Mouse (Mus musculus) cerebellum, postnatal 10 days (tissue): Measurements from ENCODE around the gene Fam117a.

ENCODE experiments used
- DNase-seq, 2 experiments: peaks; one replicate each; pipeline ENCODE4 v3.0.0; 2021; ENCODE audit warnings: mixed read lengths in 2 of 2

Gene Fam117a

GRCm38 (mm10) chr11:95367011-95367735, 30.4 kb downstream of the Fam117a start:
- DNase-seq = no peak

GRCm38 (mm10) chr11:95368231-95368823, 31.5 kb downstream of the Fam117a start:
- no peak for DNase-seq

GRCm38 (mm10) chr11:95368871-95369270, 32.1 kb downstream of the Fam117a start:
- no peak for DNase-seq

- DNase-seq = peak; percentile 56 to 62
Measured at GRCm38 (mm10) chr11:95369964-95370890, 33.4 kb downstream of the Fam117a start.

- DNase-seq = no peak
Measured at GRCm38 (mm10) chr11:95371182-95371581, 34.4 kb downstream of the Fam117a start.

GRCm38 (mm10) chr11:95378926-95379325, 42.1 kb downstream of the Fam117a start:
- no peak for DNase-seq

GRCm38 (mm10) chr11:95379552-95379951, 42.7 kb downstream of the Fam117a start:
- no peak for DNase-seq

GRCm38 (mm10) chr11:95380711-95381110, 43.9 kb downstream of the Fam117a start:
- DNase-seq = no peak

GRCm38 (mm10) chr11:95381146-95381545, 44.3 kb downstream of the Fam117a start:
- no peak for DNase-seq

- DNase-seq = no peak
Measured at GRCm38 (mm10) chr11:95383331-95383986, 46.6 kb downstream of the Fam117a start.

GRCm38 (mm10) chr11:95384004-95384318, 47.1 kb downstream of the Fam117a start:
- no peak for DNase-seq

GRCm38 (mm10) chr11:95384319-95384972, 47.6 kb downstream of the Fam117a start, which contains the start of gene Slc35b1:
Gene Slc35b1 (plus strand): TSS chr11:95384692.
- DNase-seq = peak; percentile 97

- DNase-seq = no peak
Measured at GRCm38 (mm10) chr11:95384973-95385320, 48.1 kb downstream of the Fam117a start.

- DNase-seq = no peak
Measured at GRCm38 (mm10) chr11:95387354-95387753, 50.5 kb downstream of the Fam117a start.

- DNase-seq = peak in 1 of 2 experiments; percentile 71
Measured at GRCm38 (mm10) chr11:95389006-95389405, 52.2 kb downstream of the Fam117a start.

- no peak for DNase-seq
Measured at GRCm38 (mm10) chr11:95390420-95390819, 53.6 kb downstream of the Fam117a start.

- no peak for DNase-seq
Measured at GRCm38 (mm10) chr11:95391201-95391600, 54.4 kb downstream of the Fam117a start.

GRCm38 (mm10) chr11:95391743-95392142, 54.9 kb downstream of the Fam117a start:
- peak; percentile 72 to 77 for DNase-seq

- peak; percentile 95 to 97 for DNase-seq
Measured at GRCm38 (mm10) chr11:95392223-95392667, 55.4 kb downstream of the Fam117a start.

- peak; percentile 62 to 66 for DNase-seq
Measured at GRCm38 (mm10) chr11:95392708-95393499, 56.1 kb downstream of the Fam117a start.

- no peak for DNase-seq
Measured at GRCm38 (mm10) chr11:95393500-95393816, 56.6 kb downstream of the Fam117a start.

GRCm38 (mm10) chr11:95394112-95394511, 57.3 kb downstream of the Fam117a start:
- DNase-seq = peak; percentile 61 to 78
